Mouse (Mus musculus) midbrain, embryonic 10.5 days (tissue): ENCODE results near the gene Utp11. TPM values are rescaled to one million over a fixed set of nuclear protein-coding genes. Genes with fewer than 3 reads are reported as not detected.
"Not testable (repeated sequence)": the region's sequence is repeated elsewhere in the genome, so short reads cannot be mapped to it uniquely, and the experiment has no call there.

ENCODE experiments used
- DNase-seq: peaks from one replicate; pipeline ENCODE4 v3.0.0-alpha.2; 2017; ENCODE audit warnings: low spot score
- H3K27ac ChIP-seq: fragments of 300-500 bp; sonication (generic); replicated peaks from 2 replicates; pipeline ENCODE4 v1.5.1; 2016; ENCODE audit warnings: mild to moderate bottlenecking
- H3K27me3 ChIP-seq: fragments of 300-500 bp; sonication (generic); 2 replicates; pipeline ENCODE4 v1.6.1; 2016; ENCODE audit warnings: low read depth, mild to moderate bottlenecking; ENCODE audit not compliant: poor library complexity, severe bottlenecking
- H3K36me3 ChIP-seq: fragments of 300-500 bp; sonication (generic); 2 replicates; pipeline ENCODE4 v1.6.1; 2016; ENCODE audit warnings: mild to moderate bottlenecking, moderate library complexity
- H3K4me1 ChIP-seq: fragments of 300-500 bp; sonication (generic); 2 replicates; pipeline ENCODE4 v1.6.1; 2016
- H3K4me3 ChIP-seq: fragments of 300-500 bp; sonication (generic); 2 replicates; pipeline ENCODE4 v1.5.1; 2016; ENCODE audit warnings: mild to moderate bottlenecking, moderate library complexity
- H3K9me3 ChIP-seq: fragments of 300-500 bp; sonication (generic); replicated peaks from 2 replicates; pipeline ENCODE4 v1.6.1; 2016; ENCODE audit warnings: mild to moderate bottlenecking
- WGBS: fragments of 180-500 bp; shearing (Covaris S2); methylation state at CpG from one replicate; pipeline ENCODE4 v1.1.7; 2016; 5-methylcytosine and 5-hydroxymethylcytosine counted together
- polyA plus RNA-seq: library from polyadenylated mRNA; unstranded; fragments of >200 nt; fragmentation: Nextera tagmentation; extraction: Ambion mirVana; gene quantifications from 2 replicates; pipeline ENCODE4 v1.2.1, GENCODE M21; 2016

The Utp11 gene
- polyA plus RNA-seq, 1 experiment from 2014 or later = 68.0 TPM

DNA sequence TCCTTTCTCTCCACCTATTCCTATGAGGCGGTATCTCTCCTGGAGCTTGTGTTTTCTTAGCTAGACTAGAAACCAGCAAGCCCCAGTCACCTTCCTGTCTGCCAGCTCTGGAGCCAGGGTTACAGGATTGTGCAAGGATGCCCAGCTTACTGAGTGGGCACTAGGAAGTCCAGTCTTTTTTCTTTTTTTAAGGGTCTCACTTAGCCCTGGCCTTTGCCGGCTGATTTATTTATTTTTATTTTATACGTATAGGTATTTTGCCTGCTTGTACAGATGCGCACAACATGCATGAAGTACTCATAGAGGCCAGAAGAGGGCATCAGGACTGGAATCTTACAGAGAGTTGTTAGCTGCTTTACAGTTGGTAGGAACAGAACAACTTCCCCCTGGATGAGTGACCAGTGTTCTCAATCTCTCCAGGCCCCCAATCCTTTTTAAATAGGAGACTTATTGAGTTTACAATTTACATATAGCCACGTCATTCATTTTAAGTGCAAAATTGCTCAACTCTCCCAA lies 17.4 kb upstream of the Utp11 start:
- Histone ChIP-seq H3K27ac (no peak overlapping the region), H3K9me3 (no peaks in the 10 kb centered on the region), H3K4me1 (peaks cover 50% of the 10 kb centered on the region), H3K27me3 (peaks cover 26% of the 10 kb centered on the region), H3K4me3 (no peak overlapping the region), H3K36me3 (peaks cover 21% of the 10 kb centered on the region)
- peak; percentile 49 for DNase-seq
- 15% methylated on average over 5 of the region's 5 CpGs for WGBS

GRCm38 (mm10) chr4:124709961-124710446 lies 16.6 kb upstream of the Utp11 start:
- H3K9me3 ChIP-seq = no peaks in the 10 kb centered on the region
- peaks cover 28% of the 10 kb centered on the region for H3K27me3 ChIP-seq
- peak overlapping the region; percentile 50 for H3K4me3 ChIP-seq
- peak; percentile 64 for DNase-seq
- H3K4me1 ChIP-seq = peaks cover 51% of the 10 kb centered on the region
- peak overlapping the region; percentile 86 for H3K27ac ChIP-seq
- 4% methylated on average over 18 of the region's 18 CpGs for WGBS
- H3K36me3 ChIP-seq = peaks cover 22% of the 10 kb centered on the region

- Histone ChIP-seq H3K4me3 (peak overlapping the region; percentile 50), H3K9me3 (no peaks in the 10 kb centered on the region), H3K36me3 (peaks cover 22% of the 10 kb centered on the region), H3K4me1 (peaks cover 58% of the 10 kb centered on the region), H3K27me3 (peaks cover 36% of the 10 kb centered on the region), H3K27ac (peak overlapping the region; percentile 86)
- peak; percentile 85 for DNase-seq
- 1% methylated on average over 41 of the region's 41 CpGs for WGBS
These were observed 15.4 kb upstream of the Utp11 start for GRCm38 (mm10) chr4:124708518-124709477.

GRCm38 (mm10) chr4:124708200-124708517 lies 14.8 kb upstream of the Utp11 start:
- WGBS = 17% methylated on average over 1 of the region's 1 CpGs
- peaks cover 41% of the 10 kb centered on the region for H3K27me3 ChIP-seq
- DNase-seq, H3K4me3 ChIP-seq, H3K9me3 ChIP-seq: not testable (repeated sequence)
- peaks cover 22% of the 10 kb centered on the region for H3K36me3 ChIP-seq
- H3K27ac ChIP-seq = peak overlapping the region; percentile 86
- peaks cover 64% of the 10 kb centered on the region for H3K4me1 ChIP-seq

DNA sequence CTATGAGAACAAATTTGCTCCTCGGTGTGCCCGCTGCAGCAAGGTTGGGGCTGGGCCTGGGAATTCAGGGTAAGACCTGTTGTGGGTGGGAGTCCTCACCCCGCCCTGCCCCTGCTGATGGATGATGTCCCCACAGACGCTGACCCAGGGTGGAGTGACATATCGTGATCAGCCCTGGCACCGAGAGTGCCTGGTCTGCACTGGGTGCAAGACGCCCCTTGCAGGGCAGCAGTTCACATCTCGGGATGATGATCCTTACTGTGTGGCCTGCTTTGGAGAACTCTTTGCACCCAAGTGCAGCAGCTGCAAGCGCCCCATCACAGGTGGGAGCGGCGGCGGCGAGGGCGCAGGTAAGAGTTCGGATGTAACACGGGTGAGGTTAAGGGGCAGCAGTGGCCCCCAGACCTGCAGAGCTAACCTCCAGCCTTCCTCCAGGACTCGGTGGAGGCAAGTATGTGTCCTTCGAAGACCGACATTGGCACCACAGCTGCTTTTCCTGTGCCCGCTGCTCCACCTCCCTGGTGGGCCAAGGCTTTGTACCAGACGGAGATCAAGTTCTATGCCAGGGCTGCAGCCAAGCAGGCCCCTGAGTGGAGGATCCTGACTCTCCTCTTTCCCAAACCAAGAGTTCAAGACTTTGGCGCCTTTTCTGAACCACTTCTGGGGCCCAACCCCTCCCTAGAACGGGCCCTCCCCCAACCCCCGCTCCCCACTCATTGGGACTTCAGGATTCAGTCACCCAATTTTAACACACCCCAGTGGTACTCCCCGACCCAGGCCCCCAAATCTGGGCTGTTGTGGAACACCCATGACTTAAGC lies 14.2 kb upstream of the Utp11 start:
- not testable (repeated sequence) for DNase-seq, H3K9me3 ChIP-seq, H3K4me3 ChIP-seq
- Histone ChIP-seq H3K4me1 (peaks cover 66% of the 10 kb centered on the region), H3K27ac (0 out of 2 replicates have a peak overlapping the region, but pooled peaks have one; percentile 17), H3K36me3 (peaks cover 22% of the 10 kb centered on the region), H3K27me3 (peaks cover 41% of the 10 kb centered on the region)
- 85% methylated on average over 25 of the region's 25 CpGs for WGBS

- WGBS = 90% methylated on average over 23 of the region's 23 CpGs
- Histone ChIP-seq H3K4me1 (peaks cover 82% of the 10 kb centered on the region), H3K4me3 (no peak overlapping the region), H3K27me3 (peaks cover 50% of the 10 kb centered on the region), H3K9me3 (no peaks in the 10 kb centered on the region), H3K36me3 (peaks cover 22% of the 10 kb centered on the region), H3K27ac (peak overlapping the region; percentile 89)
- DNase-seq = no peak
These were observed 12.4 kb upstream of the Utp11 start for GRCm38 (mm10) chr4:124705661-124706269.

DNA sequence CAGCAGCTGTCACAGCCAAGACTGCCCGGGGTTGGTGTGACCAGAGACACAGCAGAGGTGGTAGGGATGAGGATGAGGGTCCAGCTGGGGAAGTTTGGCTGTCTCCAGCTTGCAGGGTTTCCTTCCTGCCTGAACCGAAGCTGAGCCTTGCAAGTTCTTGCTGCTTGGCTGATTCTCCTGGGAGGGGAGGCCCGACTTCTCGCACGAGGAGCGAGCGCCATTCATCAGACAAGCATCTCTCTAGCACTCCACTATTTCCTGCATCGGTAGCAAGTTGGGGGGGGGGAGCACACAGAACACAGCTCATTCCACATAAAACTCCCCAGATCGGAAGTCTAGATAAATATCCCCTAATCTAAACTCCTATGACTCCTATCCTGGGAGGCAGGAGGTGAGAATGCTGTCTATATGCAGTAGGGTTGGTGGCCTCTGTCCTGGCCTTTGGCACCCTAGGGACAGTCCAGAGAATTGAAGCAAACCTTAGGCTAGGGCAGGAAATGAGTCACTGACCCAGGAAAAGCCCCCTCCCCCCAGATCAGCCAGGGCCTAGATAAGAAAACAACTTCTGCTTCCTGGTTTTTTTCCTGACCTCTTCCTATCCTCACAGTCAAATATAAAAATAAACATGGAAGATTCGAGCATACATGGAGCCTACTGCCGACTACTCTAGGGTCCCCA lies 11.5 kb upstream of the Utp11 start:
- H3K4me3 ChIP-seq = peak overlapping the region; percentile 38
- DNase-seq = peak; percentile 42
- 25% methylated on average over 11 of the region's 11 CpGs for whole genome bisulfite sequencing
- H3K4me1 ChIP-seq = peaks cover 82% of the 10 kb centered on the region
- H3K27me3 ChIP-seq = peaks cover 50% of the 10 kb centered on the region
- peaks cover 22% of the 10 kb centered on the region for H3K36me3 ChIP-seq
- H3K9me3 ChIP-seq = no peaks in the 10 kb centered on the region
- peak overlapping the region; percentile 89 for H3K27ac ChIP-seq

DNA sequence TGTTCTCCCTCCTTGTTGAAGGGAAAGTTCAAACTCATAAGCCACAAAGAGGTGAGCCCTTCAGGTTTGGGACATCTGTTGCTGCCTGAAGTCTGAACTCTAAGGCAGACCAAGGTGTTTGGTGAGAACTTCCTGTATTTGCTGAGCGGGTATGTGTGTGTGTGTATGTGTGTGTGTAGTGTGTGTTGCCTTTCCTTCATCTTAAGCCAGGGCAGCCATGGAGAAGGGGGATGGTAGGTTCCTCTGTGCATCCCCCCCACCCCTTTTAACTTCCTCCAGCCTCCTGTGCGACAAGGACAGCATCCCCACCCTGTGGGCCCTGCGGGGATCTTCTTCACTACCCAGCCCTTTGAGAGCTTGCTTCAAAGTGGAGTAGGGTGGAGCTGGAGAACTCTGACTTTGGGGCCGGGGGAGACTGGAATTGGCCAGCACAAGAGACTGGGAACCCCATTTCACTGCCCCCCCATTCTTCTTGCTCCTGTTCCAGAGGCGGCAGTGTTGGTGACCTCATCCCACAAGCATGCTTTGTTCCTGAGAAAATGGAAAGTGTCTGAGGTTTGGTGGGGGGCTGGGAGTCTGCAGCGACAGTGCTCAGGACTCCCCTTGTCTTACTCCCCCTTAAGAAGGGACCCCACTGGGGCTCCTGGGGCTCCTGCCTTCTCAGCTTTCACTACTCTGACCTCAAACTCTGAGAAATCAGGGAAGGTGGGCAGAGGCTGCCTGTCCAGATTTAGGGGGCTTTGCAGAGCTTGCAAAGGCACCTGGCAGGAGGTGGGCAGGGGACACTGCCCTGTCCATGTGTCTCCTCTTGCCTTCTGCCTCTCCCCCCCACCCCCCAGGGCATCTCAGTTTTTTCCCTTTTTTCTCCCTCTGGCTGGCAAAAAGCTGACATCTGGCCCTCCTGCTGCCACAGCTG lies 10.7 kb upstream of the Utp11 start:
- Histone ChIP-seq H3K27ac (peak overlapping the region; percentile 89), H3K36me3 (peaks cover 22% of the 10 kb centered on the region), H3K27me3 (peaks cover 49% of the 10 kb centered on the region), H3K4me1 (peaks cover 82% of the 10 kb centered on the region), H3K9me3 (no peaks in the 10 kb centered on the region), H3K4me3 (peak overlapping the region; percentile 38)
- WGBS = 4% methylated on average over 6 of the region's 6 CpGs
- DNase-seq = peak; percentile 54

- DNase-seq = no peak
- 43% methylated on average over 2 of the region's 2 CpGs for WGBS
- peaks cover 76% of the 10 kb centered on the region for H3K4me1 ChIP-seq
- H3K4me3 ChIP-seq = peak overlapping the region; percentile 38; the same call in 1 of the 2 replicates
- H3K27me3 ChIP-seq = peaks cover 53% of the 10 kb centered on the region
- H3K9me3 ChIP-seq = no peaks in the 10 kb centered on the region
- H3K36me3 ChIP-seq = peaks cover 22% of the 10 kb centered on the region
- H3K27ac ChIP-seq = peak overlapping the region; percentile 89
These were observed 10.0 kb upstream of the Utp11 start for GRCm38 (mm10) chr4:124703406-124703805.

DNA sequence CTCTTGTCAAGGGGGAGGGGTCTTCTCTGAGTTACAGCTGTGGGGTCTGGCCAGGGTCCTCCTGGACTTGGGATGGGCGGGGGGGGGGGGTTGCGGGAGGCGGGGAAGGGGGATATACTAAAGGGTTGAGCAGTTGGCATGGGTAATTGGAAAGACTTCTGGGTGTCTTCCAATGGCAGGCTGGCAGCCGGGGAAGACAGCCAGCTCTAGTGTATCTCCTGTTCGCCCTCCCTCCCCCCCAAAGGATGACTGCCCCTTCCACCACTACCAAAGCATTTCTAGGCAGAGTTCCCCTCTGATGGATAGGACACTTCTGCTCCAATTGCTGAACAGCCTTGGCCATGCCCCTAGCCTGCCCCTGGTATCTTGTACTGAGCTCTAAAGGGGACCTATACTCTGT lies 8.5 kb upstream of the Utp11 start:
- 46% methylated on average over 5 of the region's 5 CpGs for WGBS

More for the DNA sequence above, 8.5 kb upstream of the Utp11 start:
- H3K4me1 ChIP-seq = peaks cover 65% of the 10 kb centered on the region
- H3K36me3 ChIP-seq = peaks cover 12% of the 10 kb centered on the region
- H3K27ac ChIP-seq = peak overlapping the region; percentile 86
- no peak for DNase-seq
- peak overlapping the region; percentile 70 for H3K4me3 ChIP-seq
- no peaks in the 10 kb centered on the region for H3K9me3 ChIP-seq
- peaks cover 43% of the 10 kb centered on the region for H3K27me3 ChIP-seq
